Mouse (Mus musculus): ENCODE results near the gene Cdyl2. TPM values are rescaled to one million over a fixed set of nuclear protein-coding genes. Genes with fewer than 3 reads are reported as not detected.

Gene Cdyl2
- total and polyA plus RNA-seq, 3 experiments: not detected

- H3K27me3 ChIP-seq (ENCODE audit: control insufficient read depth in 1 of 2, insufficient read depth in 2 of 2, low read length in 2 of 2): no peaks in the 10 kb centered on the region; a peak in 1 of 4 replicates
- no peaks in the 10 kb centered on the region for H3K36me3 ChIP-seq (ENCODE audit: control insufficient read depth in 1 of 2, insufficient read depth in 2 of 2, low read length in 2 of 2)
- H3K27ac ChIP-seq (ENCODE audit: control insufficient read depth, low read depth, low read length): no peak overlapping the region
- no peak overlapping the region for H3K4me3 ChIP-seq (ENCODE audit: control insufficient read depth in 1 of 2, insufficient read depth in 1 of 2, low read depth in 2 of 2, low read length in 2 of 2)
- no peak for DNase-seq (ENCODE audit: low read depth, low spot score)
- no peaks in the 10 kb centered on the region for H3K79me2 ChIP-seq (ENCODE audit: control insufficient read depth, insufficient read depth, low read length, poor library complexity)
- no peaks in the 10 kb centered on the region for H3K4me1 ChIP-seq (ENCODE audit: control insufficient read depth in 1 of 2, insufficient read depth in 2 of 2, low read length in 2 of 2)
- H3K9ac ChIP-seq (ENCODE audit: control insufficient read depth, low read depth, low read length, poor library complexity, severe bottlenecking): no peak overlapping the region
- no peaks in the 10 kb centered on the region for H3K9me3 ChIP-seq (replicated peaks; ENCODE audit: insufficient read depth, low read length)
- TF ChIP-seq MYC (IDR thresholded peaks at IDR 0.05; ENCODE audit: low read depth, low read length): no peak
Observed at GRCm38 (mm10) chr8:116661521-116661920, 71.3 kb downstream of the Cdyl2 start.

GRCm38 (mm10) chr8:116656811-116657210, 76.0 kb downstream of the Cdyl2 start:
- no peak for DNase-seq (ENCODE audit: low read depth, low spot score)
- H3K9ac ChIP-seq (ENCODE audit: control insufficient read depth, low read depth, low read length, poor library complexity, severe bottlenecking): no peak overlapping the region
- H3K27ac ChIP-seq (ENCODE audit: control insufficient read depth, low read depth, low read length): no peak overlapping the region
- no peaks in the 10 kb centered on the region for H3K4me1 ChIP-seq (ENCODE audit: control insufficient read depth in 1 of 2, insufficient read depth in 2 of 2, low read length in 2 of 2)
- no peak for TF ChIP-seq ELF1 (IDR thresholded peaks at IDR 0.05; ENCODE audit: low read depth, low read length)
- TF ChIP-seq ETS1 (IDR thresholded peaks at IDR 0.05; ENCODE audit: low read depth, low read length): no peak
- no peak for TF ChIP-seq ZKSCAN1 (IDR thresholded peaks at IDR 0.05; ENCODE audit: low read depth, low read length)
- no peak for TF ChIP-seq JUND (IDR thresholded peaks at IDR 0.05; ENCODE audit: low read depth, low read length)
- TF ChIP-seq MYB (IDR thresholded peaks at IDR 0.05; ENCODE audit: low read depth, low read length): no peak
- H3K79me2 ChIP-seq (ENCODE audit: control insufficient read depth, insufficient read depth, low read length, poor library complexity): no peaks in the 10 kb centered on the region
- H3K27me3 ChIP-seq (ENCODE audit: control insufficient read depth in 1 of 2, insufficient read depth in 2 of 2, low read length in 2 of 2): no peaks in the 10 kb centered on the region
- no peaks in the 10 kb centered on the region for H3K36me3 ChIP-seq (ENCODE audit: control insufficient read depth in 1 of 2, insufficient read depth in 2 of 2, low read length in 2 of 2)
- no peak overlapping the region for H3K4me3 ChIP-seq (ENCODE audit: control insufficient read depth in 1 of 2, insufficient read depth in 1 of 2, low read depth in 2 of 2, low read length in 2 of 2)
- H3K9me3 ChIP-seq (replicated peaks; ENCODE audit: insufficient read depth, low read length): no peaks in the 10 kb centered on the region

- H3K9me3 ChIP-seq (replicated peaks; ENCODE audit: insufficient read depth, low read length): no peaks in the 10 kb centered on the region
Observed at GRCm38 (mm10) chr8:116654881-116655280, 77.9 kb downstream of the Cdyl2 start.

GRCm38 (mm10) chr8:116652949-116653348, 79.8 kb downstream of the Cdyl2 start:
- H3K4me1 ChIP-seq (ENCODE audit: control insufficient read depth in 1 of 2, insufficient read depth in 2 of 2, low read length in 2 of 2): no peaks in the 10 kb centered on the region
- DNase-seq (ENCODE audit: low read depth, low spot score): no peak
- H3K9me3 ChIP-seq (replicated peaks; ENCODE audit: insufficient read depth, low read length): no peaks in the 10 kb centered on the region
- no peaks in the 10 kb centered on the region for H3K27me3 ChIP-seq (ENCODE audit: control insufficient read depth in 1 of 2, insufficient read depth in 2 of 2, low read length in 2 of 2)
- no peaks in the 10 kb centered on the region for H3K36me3 ChIP-seq (ENCODE audit: control insufficient read depth in 1 of 2, insufficient read depth in 2 of 2, low read length in 2 of 2)
- no peaks in the 10 kb centered on the region for H3K79me2 ChIP-seq (ENCODE audit: control insufficient read depth, insufficient read depth, low read length, poor library complexity)
- H3K4me3 ChIP-seq (ENCODE audit: control insufficient read depth in 1 of 2, insufficient read depth in 1 of 2, low read depth in 2 of 2, low read length in 2 of 2): no peak overlapping the region
- H3K27ac ChIP-seq (ENCODE audit: control insufficient read depth, low read depth, low read length): no peak overlapping the region
- no peak overlapping the region for H3K9ac ChIP-seq (ENCODE audit: control insufficient read depth, low read depth, low read length, poor library complexity, severe bottlenecking)
- TF ChIP-seq KAT2A (conservative IDR thresholded peaks at IDR 0.05; ENCODE audit: low read depth, low read length) (no peak), RAD21 (IDR thresholded peaks at IDR 0.05; ENCODE audit: low read depth, low read length) (no peak), EP300 (IDR thresholded peaks at IDR 0.05; ENCODE audit: low read depth in 1 of 2, low read length in 2 of 2) (no peak), ETS1 (IDR thresholded peaks at IDR 0.05; ENCODE audit: low read depth, low read length) (no peak), GATA1 (IDR thresholded peaks at IDR 0.05; ENCODE audit: low read depth, low read length) (no peak), ZC3H11A (IDR thresholded peaks at IDR 0.05; ENCODE audit: low read depth, low read length) (no peak), NRF1 (IDR thresholded peaks at IDR 0.05; ENCODE audit: insufficient read depth, low read depth, low read length, poor library complexity, severe bottlenecking) (no peak), MYB (IDR thresholded peaks at IDR 0.05; ENCODE audit: low read depth, low read length) (no peak), USF2 (IDR thresholded peaks at IDR 0.05; ENCODE audit: borderline replicate concordance in 1 of 2, insufficient read depth in 1 of 2, low read depth in 1 of 2, low read length in 2 of 2) (no peak)

More at GRCm38 (mm10) chr8:116654881-116655280, 77.9 kb downstream of the Cdyl2 start:
- Histone ChIP-seq H3K4me1 (ENCODE audit: control insufficient read depth in 1 of 2, insufficient read depth in 2 of 2, low read length in 2 of 2) (no peaks in the 10 kb centered on the region), H3K36me3 (ENCODE audit: control insufficient read depth in 1 of 2, insufficient read depth in 2 of 2, low read length in 2 of 2) (no peaks in the 10 kb centered on the region), H3K27me3 (ENCODE audit: control insufficient read depth in 1 of 2, insufficient read depth in 2 of 2, low read length in 2 of 2) (no peaks in the 10 kb centered on the region), H3K27ac (ENCODE audit: control insufficient read depth, low read depth, low read length) (no peak overlapping the region), H3K9ac (ENCODE audit: control insufficient read depth, low read depth, low read length, poor library complexity, severe bottlenecking) (no peak overlapping the region), H3K79me2 (ENCODE audit: control insufficient read depth, insufficient read depth, low read length, poor library complexity) (no peaks in the 10 kb centered on the region), H3K4me3 (ENCODE audit: control insufficient read depth in 1 of 2, insufficient read depth in 1 of 2, low read depth in 2 of 2, low read length in 2 of 2) (no peak overlapping the region)
- no peak for DNase-seq (ENCODE audit: low read depth, low spot score)
- no peak for TF ChIP-seq E2F4 (IDR thresholded peaks at IDR 0.05; ENCODE audit: borderline replicate concordance, low read depth, low read length)
- TF ChIP-seq TCF12 (IDR thresholded peaks at IDR 0.05; ENCODE audit: low read depth, low read length): no peak
- TF ChIP-seq NRF1 (IDR thresholded peaks at IDR 0.05; ENCODE audit: insufficient read depth, low read depth, low read length, poor library complexity, severe bottlenecking): no peak
- TF ChIP-seq MAFK (IDR thresholded peaks at IDR 0.05; ENCODE audit: borderline replicate concordance, low read depth, low read length): no peak
- no peak for TF ChIP-seq RAD21 (IDR thresholded peaks at IDR 0.05; ENCODE audit: low read depth, low read length)
- no peak for TF ChIP-seq KAT2A (conservative IDR thresholded peaks at IDR 0.05; ENCODE audit: low read depth, low read length)
- no peak for TF ChIP-seq BHLHE40 (IDR thresholded peaks at IDR 0.05; ENCODE audit: borderline replicate concordance, low read depth, low read length)
- no peak for TF ChIP-seq ZKSCAN1 (IDR thresholded peaks at IDR 0.05; ENCODE audit: low read depth, low read length)
- TF ChIP-seq POLR2AphosphoS2 (IDR thresholded peaks at IDR 0.05; ENCODE audit: low read length): no peak

Data from MEL (cell line).